Mouse (Mus musculus) macrophage (primary cell): ENCODE results near the gene Zbtb16. TPM values are rescaled to one million over a fixed set of nuclear protein-coding genes. Genes with fewer than 3 reads are reported as not detected.

Experiments
- polyA plus RNA-seq: library from polyadenylated mRNA; stranded (reverse); fragments of 250-400 nt; gene quantifications from 3 replicates; pipeline ENCODE4 v1.2.4, GENCODE M21; 2018; ENCODE audit warnings: inconsistent platforms

The Zbtb16 gene
- polyA plus RNA-seq, 1 experiment from 2014 or later, result 0.62 TPM

Other genes starting within 250 kb of the Zbtb16 start
- not detected in 3 replicates for gene Nnmt, start 231.1 kb downstream of the Zbtb16 start, polyA plus RNA-seq
- not detected in 3 replicates for gene Htr3a, start 74.9 kb upstream of the Zbtb16 start, polyA plus RNA-seq
- not detected in 3 replicates for gene Htr3b, start 128.8 kb upstream of the Zbtb16 start, polyA plus RNA-seq
- 6.4 to 8.5 TPM (median 7.9 TPM) in 3 replicates for gene Usp28, start 149.2 kb upstream of the Zbtb16 start, polyA plus RNA-seq
- 7.8 to 13.5 TPM (median 10.9 TPM) in 3 replicates for gene Zw10, start 219.4 kb upstream of the Zbtb16 start, polyA plus RNA-seq
- not detected in 3 replicates for gene Tmprss5, start 245.0 kb upstream of the Zbtb16 start, polyA plus RNA-seq